Mouse (Mus musculus) limb, embryonic 15.5 days (tissue): ENCODE measurements around the gene Rfx8. TPM values are rescaled to one million over a fixed set of nuclear protein-coding genes. Genes with fewer than 3 reads are reported as not detected.

Experiments used
- ATAC-seq: fragments of 200-750 bp; cut with Nextera tagmentation; 2 replicates; pipeline ENCODE4 v1.8.0; 2017; ENCODE audit warnings: low read depth, moderate TSS enrichment; ENCODE audit not compliant: insufficient number of reproducible peaks, low FRiP score, low TSS enrichment
- H3K27ac ChIP-seq: fragments of 300-500 bp; sonication (generic); 2 replicates; pipeline ENCODE4 v1.5.1; 2015; ENCODE audit warnings: moderate library complexity, mild to moderate bottlenecking, inconsistent platforms
- H3K27me3 ChIP-seq: fragments of 300-500 bp; sonication (generic); 2 replicates; pipeline ENCODE4 v1.6.1; 2015; ENCODE audit warnings: inconsistent platforms
- H3K36me3 ChIP-seq: fragments of 300-500 bp; sonication (generic); 2 replicates; pipeline ENCODE4 v1.6.1; 2015; ENCODE audit warnings: inconsistent platforms
- H3K4me1 ChIP-seq: fragments of 300-500 bp; sonication (generic); 2 replicates; pipeline ENCODE4 v1.6.1; 2015; ENCODE audit warnings: inconsistent platforms
- H3K4me2 ChIP-seq: fragments of 300-500 bp; sonication (generic); 2 replicates; pipeline ENCODE4 v1.6.1; 2015; ENCODE audit warnings: mild to moderate bottlenecking, inconsistent platforms
- H3K4me3 ChIP-seq: fragments of 300-500 bp; sonication (generic); 2 replicates; pipeline ENCODE4 v1.5.1; 2015; ENCODE audit warnings: mild to moderate bottlenecking, inconsistent platforms
- H3K9ac ChIP-seq: fragments of 300-500 bp; sonication (generic); 2 replicates; pipeline ENCODE4 v1.6.1; 2015; ENCODE audit warnings: inconsistent platforms
- H3K9me3 ChIP-seq: fragments of 300-500 bp; sonication (generic); 2 replicates; pipeline ENCODE4 v1.6.1; 2016; ENCODE audit warnings: inconsistent platforms
- WGBS: fragments of 180-500 bp; shearing (Covaris S2); methylation state at CpG from one replicate; pipeline ENCODE4 v1.1.7; 2015; 5-methylcytosine and 5-hydroxymethylcytosine counted together
- polyA plus RNA-seq: library from polyadenylated mRNA; unstranded; fragments of >200 nt; fragmentation: Nextera tagmentation; extraction: Ambion mirVana; gene quantifications from 2 replicates; pipeline ENCODE4 v1.2.1, GENCODE M21; 2015

The Rfx8 gene
- polyA plus RNA-seq, 1 experiment from 2014 or later, result 0.73 TPM

DNA sequence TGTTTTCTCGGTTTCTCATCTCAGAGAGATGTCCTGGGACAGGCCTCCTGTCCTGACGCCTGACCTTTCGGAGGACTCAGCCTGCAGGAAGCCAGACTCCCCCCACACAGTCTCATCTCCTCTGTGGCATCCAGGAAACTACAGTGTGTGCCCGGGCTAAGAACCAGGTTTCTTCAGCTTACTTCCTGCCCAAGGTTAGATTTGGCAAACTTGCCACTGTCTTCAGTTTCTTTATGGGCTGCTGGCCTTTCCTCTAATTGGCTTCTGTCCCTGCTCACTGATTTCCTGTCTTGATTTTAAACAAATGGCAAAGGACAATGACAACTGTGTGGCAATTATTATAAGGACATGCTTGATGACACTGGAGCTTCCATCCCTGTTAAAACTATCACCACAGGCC lies 10.2 kb downstream of the Rfx8 start:
- peaks cover 21% of the 10 kb centered on the region for H3K4me1 ChIP-seq
- no peak overlapping the region for H3K4me3 ChIP-seq
- H3K9ac ChIP-seq, result no peak overlapping the region
- no peak overlapping the region for H3K27ac ChIP-seq
- no peak for ATAC-seq
- no peak overlapping the region for H3K4me2 ChIP-seq
- WGBS, result 73% methylated on average over 4 of the region's 4 CpGs
- H3K9me3 ChIP-seq, result no peaks in the 10 kb centered on the region
- H3K36me3 ChIP-seq, result no peaks in the 10 kb centered on the region
- no peaks in the 10 kb centered on the region for H3K27me3 ChIP-seq

GRCm38 (mm10) chr1:39710016-39710415 lies 10.8 kb downstream of the Rfx8 start:
- H3K4me3 ChIP-seq, result no peak overlapping the region
- H3K27me3 ChIP-seq, result no peaks in the 10 kb centered on the region
- 93% methylated on average over 5 of the region's 5 CpGs for WGBS
- H3K9me3 ChIP-seq, result no peaks in the 10 kb centered on the region
- peaks cover 18% of the 10 kb centered on the region for H3K4me1 ChIP-seq
- ATAC-seq, result no peak
- no peak overlapping the region for H3K4me2 ChIP-seq
- no peaks in the 10 kb centered on the region for H3K36me3 ChIP-seq
- no peak overlapping the region for H3K27ac ChIP-seq
- H3K9ac ChIP-seq, result no peak overlapping the region

- Histone ChIP-seq H3K27ac (no peak overlapping the region), H3K9ac (no peak overlapping the region), H3K9me3 (no peaks in the 10 kb centered on the region), H3K4me2 (no peak overlapping the region), H3K36me3 (no peaks in the 10 kb centered on the region), H3K27me3 (no peaks in the 10 kb centered on the region), H3K4me3 (no peak overlapping the region), H3K4me1 (peaks cover 9% of the 10 kb centered on the region)
- no peak for ATAC-seq
- 92% methylated on average over 5 of the region's 5 CpGs for WGBS
Observed at GRCm38 (mm10) chr1:39708778-39709177, 12.0 kb downstream of the Rfx8 start.

DNA sequence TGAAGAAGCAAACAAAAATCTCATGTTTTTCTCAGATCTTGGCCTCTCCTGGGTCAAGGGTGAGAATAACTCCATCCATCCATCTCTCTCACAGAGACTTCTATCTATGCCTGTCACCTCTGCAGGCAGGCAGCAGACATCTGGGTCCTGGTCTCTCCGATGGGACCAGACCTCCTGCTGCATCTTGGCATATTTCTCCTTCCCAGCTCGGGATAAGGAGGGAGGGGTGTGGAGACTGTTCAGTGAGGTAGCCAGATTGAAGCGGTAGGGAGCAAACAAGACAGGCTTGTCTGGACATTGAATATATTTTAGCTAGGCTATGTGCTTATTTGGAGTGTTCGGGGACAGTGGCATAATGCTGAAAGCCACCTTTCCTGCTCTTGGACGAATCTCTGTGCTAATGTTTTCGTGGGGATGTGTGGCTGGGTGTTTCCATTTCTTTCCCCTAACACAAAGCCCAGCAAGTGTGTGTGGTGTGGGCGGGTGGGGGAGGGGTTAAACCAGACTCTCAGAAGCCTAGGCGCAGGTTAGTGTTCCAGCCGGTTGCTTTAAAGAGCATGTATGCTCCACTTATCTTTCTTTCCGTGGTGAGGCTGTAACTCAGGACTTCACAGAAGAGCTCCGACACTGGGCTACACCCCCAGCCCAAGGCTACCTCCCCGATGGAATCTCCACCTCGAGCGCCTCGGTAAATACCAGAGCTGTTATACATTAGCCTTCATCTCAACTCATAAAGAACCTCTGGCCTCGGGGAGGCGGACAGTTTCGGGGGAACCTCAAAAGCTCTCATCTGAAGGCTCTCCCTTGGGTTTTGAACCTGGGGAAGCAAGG lies 18.4 kb downstream of the Rfx8 start:
- no peak for ATAC-seq
- H3K36me3 ChIP-seq, result no peaks in the 10 kb centered on the region
- H3K27ac ChIP-seq, result peak overlapping the region; percentile 77
- H3K9ac ChIP-seq, result no peak overlapping the region
- H3K27me3 ChIP-seq, result no peaks in the 10 kb centered on the region
- H3K4me1 ChIP-seq, result peaks cover 41% of the 10 kb centered on the region
- no peak overlapping the region for H3K4me2 ChIP-seq
- H3K9me3 ChIP-seq, result no peaks in the 10 kb centered on the region
- H3K4me3 ChIP-seq, result no peak overlapping the region
- WGBS, result 10% methylated on average over 18 of the region's 18 CpGs

- H3K9me3 ChIP-seq, result no peaks in the 10 kb centered on the region
- no peaks in the 10 kb centered on the region for H3K27me3 ChIP-seq
- ATAC-seq, result no peak
- peaks cover 49% of the 10 kb centered on the region for H3K4me1 ChIP-seq
- no peak overlapping the region for H3K9ac ChIP-seq
- 6% methylated on average over 9 of the region's 9 CpGs for WGBS
- H3K4me3 ChIP-seq, result no peak overlapping the region
- H3K27ac ChIP-seq, result peak overlapping the region; percentile 77
- no peaks in the 10 kb centered on the region for H3K36me3 ChIP-seq
- 0 out of 2 replicates have a peak overlapping the region, but pooled peaks have one; percentile 4 for H3K4me2 ChIP-seq
Observed at GRCm38 (mm10) chr1:39701274-39701602, 19.6 kb downstream of the Rfx8 start.

- Histone ChIP-seq H3K9ac (no peak overlapping the region), H3K27ac (peak overlapping the region; percentile 77), H3K27me3 (no peaks in the 10 kb centered on the region), H3K4me2 (0 out of 2 replicates have a peak overlapping the region, but pooled peaks have one; percentile 4), H3K4me3 (no peak overlapping the region), H3K9me3 (no peaks in the 10 kb centered on the region), H3K4me1 (peaks cover 52% of the 10 kb centered on the region), H3K36me3 (no peaks in the 10 kb centered on the region)
- no peak for ATAC-seq
- 14% methylated on average over 7 of the region's 7 CpGs for WGBS
Observed at GRCm38 (mm10) chr1:39700599-39701273, 20.1 kb downstream of the Rfx8 start.

- Histone ChIP-seq H3K9ac (no peak overlapping the region), H3K27ac (no peak overlapping the region), H3K36me3 (no peaks in the 10 kb centered on the region), H3K27me3 (no peaks in the 10 kb centered on the region), H3K4me3 (no peak overlapping the region), H3K4me1 (peaks cover 60% of the 10 kb centered on the region), H3K4me2 (no peak overlapping the region), H3K9me3 (no peaks in the 10 kb centered on the region)
- WGBS, result 47% methylated on average over 6 of the region's 6 CpGs
- no peak for ATAC-seq
Observed at GRCm38 (mm10) chr1:39698456-39698855, 22.3 kb downstream of the Rfx8 start.

- Histone ChIP-seq H3K4me3 (no peak overlapping the region), H3K4me1 (peaks cover 31% of the 10 kb centered on the region), H3K27ac (no peak overlapping the region), H3K9ac (no peak overlapping the region), H3K9me3 (no peaks in the 10 kb centered on the region), H3K36me3 (no peaks in the 10 kb centered on the region), H3K27me3 (no peaks in the 10 kb centered on the region), H3K4me2 (no peak overlapping the region)
- WGBS, result 48% methylated on average over 4 of the region's 4 CpGs
- no peak for ATAC-seq
Observed at GRCm38 (mm10) chr1:39695198-39695597, 25.6 kb downstream of the Rfx8 start.

- peaks cover 28% of the 10 kb centered on the region for H3K4me1 ChIP-seq
- no peak overlapping the region for H3K27ac ChIP-seq
- no peak overlapping the region for H3K4me3 ChIP-seq
- no peaks in the 10 kb centered on the region for H3K27me3 ChIP-seq
- no peak overlapping the region for H3K9ac ChIP-seq
- WGBS, result 58% methylated on average over 7 of the region's 7 CpGs
- no peaks in the 10 kb centered on the region for H3K9me3 ChIP-seq
- no peaks in the 10 kb centered on the region for H3K36me3 ChIP-seq
- H3K4me2 ChIP-seq, result no peak overlapping the region
- ATAC-seq, result no peak
Observed at GRCm38 (mm10) chr1:39694756-39695155, 26.0 kb downstream of the Rfx8 start.

GRCm38 (mm10) chr1:39691974-39692373 lies 28.8 kb downstream of the Rfx8 start:
- no peak for ATAC-seq
- H3K27me3 ChIP-seq, result no peaks in the 10 kb centered on the region
- no peak overlapping the region for H3K4me3 ChIP-seq
- no peaks in the 10 kb centered on the region for H3K36me3 ChIP-seq
- no peaks in the 10 kb centered on the region for H3K9me3 ChIP-seq
- no peak overlapping the region for H3K4me2 ChIP-seq
- H3K9ac ChIP-seq, result no peak overlapping the region
- H3K27ac ChIP-seq, result no peak overlapping the region
- H3K4me1 ChIP-seq, result peaks cover 19% of the 10 kb centered on the region
- 47% methylated on average over 3 of the region's 3 CpGs for WGBS

DNA sequence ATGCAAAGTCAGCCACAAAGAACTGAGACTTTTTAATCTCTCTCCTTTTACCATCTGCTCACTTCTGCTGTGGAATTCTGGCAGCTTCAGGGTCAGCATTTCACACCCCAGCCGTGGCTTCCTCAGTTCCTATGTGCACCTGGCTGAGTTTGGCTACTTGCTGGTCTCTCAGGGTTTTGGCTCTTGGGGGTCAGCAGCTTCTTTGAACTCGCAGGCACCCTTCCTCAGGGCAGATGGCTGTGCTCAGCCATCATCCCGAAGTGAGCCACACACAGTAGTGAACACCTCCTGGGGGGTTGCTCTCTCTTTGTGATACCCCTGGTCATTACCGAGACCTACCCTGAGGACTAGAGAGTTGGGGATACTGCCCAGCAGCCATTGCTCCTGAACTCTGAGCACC lies 29.7 kb downstream of the Rfx8 start:
- Histone ChIP-seq H3K27me3 (no peaks in the 10 kb centered on the region), H3K9me3 (no peaks in the 10 kb centered on the region), H3K9ac (no peak overlapping the region), H3K4me1 (peaks cover 17% of the 10 kb centered on the region), H3K27ac (no peak overlapping the region), H3K4me3 (no peak overlapping the region), H3K4me2 (no peak overlapping the region), H3K36me3 (no peaks in the 10 kb centered on the region)
- 52% methylated on average over 4 of the region's 4 CpGs for WGBS
- ATAC-seq, result no peak

- peaks cover 7% of the 10 kb centered on the region; the same call in 1 of the 2 replicates for H3K4me1 ChIP-seq
- no peak overlapping the region for H3K27ac ChIP-seq
- WGBS, result 69% methylated on average over 6 of the region's 6 CpGs
- H3K36me3 ChIP-seq, result no peaks in the 10 kb centered on the region
- no peaks in the 10 kb centered on the region for H3K27me3 ChIP-seq
- no peak for ATAC-seq
- no peaks in the 10 kb centered on the region for H3K9me3 ChIP-seq
- no peak overlapping the region for H3K9ac ChIP-seq
- H3K4me3 ChIP-seq, result no peak overlapping the region
- H3K4me2 ChIP-seq, result no peak overlapping the region
Observed at GRCm38 (mm10) chr1:39688573-39688972, 32.2 kb downstream of the Rfx8 start.
